Mouse (Mus musculus): ENCODE data around the gene Hebp1.

The Hebp1 gene

GRCm38 (mm10) chr6:135197921-135198532 lies at the start of gene Hebp1, which contains the start of gene Fam234b:
Hebp1 (minus strand) TSS chr6:135198022.
Fam234b (plus strand) TSS chr6:135197977.
- DNase-seq: peak; percentile 88

GRCm38 (mm10) chr6:135245586-135245985 lies 47.8 kb upstream of the Hebp1 start:
- no peak for DNase-seq

- no peak for DNase-seq
Observed at GRCm38 (mm10) chr6:135240361-135240760, 42.5 kb upstream of the Hebp1 start.

GRCm38 (mm10) chr6:135238211-135238610 lies 40.4 kb upstream of the Hebp1 start:
- no peak for DNase-seq

GRCm38 (mm10) chr6:135237326-135237725 lies 39.5 kb upstream of the Hebp1 start:
- no peak for DNase-seq

GRCm38 (mm10) chr6:135236576-135236975 lies 38.8 kb upstream of the Hebp1 start:
- DNase-seq: no peak

- no peak for DNase-seq
Observed at GRCm38 (mm10) chr6:135235742-135236141, 37.9 kb upstream of the Hebp1 start.

- no peak for DNase-seq
Observed at GRCm38 (mm10) chr6:135232443-135233182, 34.8 kb upstream of the Hebp1 start.

- no peak for DNase-seq
Observed at GRCm38 (mm10) chr6:135230586-135230985, 32.8 kb upstream of the Hebp1 start.

- DNase-seq: no peak
Observed at GRCm38 (mm10) chr6:135228465-135228941, 30.7 kb upstream of the Hebp1 start.

GRCm38 (mm10) chr6:135223786-135224416 lies 26.1 kb upstream of the Hebp1 start:
- no peak for DNase-seq

- no peak for DNase-seq
Observed at GRCm38 (mm10) chr6:135219916-135220315, 22.1 kb upstream of the Hebp1 start.

GRCm38 (mm10) chr6:135218330-135218729 lies 20.5 kb upstream of the Hebp1 start:
- no peak for DNase-seq

- DNase-seq: no peak
Observed at GRCm38 (mm10) chr6:135212666-135213065, 14.8 kb upstream of the Hebp1 start.

- no peak for DNase-seq
Observed at GRCm38 (mm10) chr6:135211169-135211568, 13.3 kb upstream of the Hebp1 start.

GRCm38 (mm10) chr6:135206909-135207308 lies 9.1 kb upstream of the Hebp1 start:
- no peak for DNase-seq

GRCm38 (mm10) chr6:135205802-135206201 lies 8.0 kb upstream of the Hebp1 start:
- DNase-seq: no peak

GRCm38 (mm10) chr6:135204869-135205268 lies 7.0 kb upstream of the Hebp1 start:
- no peak for DNase-seq

- peak; percentile 22 for DNase-seq
Observed at GRCm38 (mm10) chr6:135203737-135204136, 5.9 kb upstream of the Hebp1 start.

GRCm38 (mm10) chr6:135202668-135203067 lies 4.8 kb upstream of the Hebp1 start:
- no peak for DNase-seq

GRCm38 (mm10) chr6:135200122-135200957 lies 2.5 kb upstream of the Hebp1 start:
- DNase-seq: no peak

GRCm38 (mm10) chr6:135198726-135199125 lies 904 bp upstream of the Hebp1 start:
- DNase-seq: no peak

- no peak for DNase-seq
Observed at GRCm38 (mm10) chr6:135197446-135197845, 376 bp downstream of the Hebp1 start.
